Mouse (Mus musculus) NIH3T3 (cell line): ENCODE data around the gene Prss27.

Experiments
- DNase-seq: peaks from one replicate; pipeline ENCODE4 v3.0.0-alpha.2; 2012; ENCODE audit warnings: low read depth

Prss27 gene

GRCm38 (mm10) chr17:24037844-24038243 is at the start of gene Prss27:
Gene Prss27 (plus strand): TSS chr17:24038144.
- DNase-seq = no peak

DNA sequence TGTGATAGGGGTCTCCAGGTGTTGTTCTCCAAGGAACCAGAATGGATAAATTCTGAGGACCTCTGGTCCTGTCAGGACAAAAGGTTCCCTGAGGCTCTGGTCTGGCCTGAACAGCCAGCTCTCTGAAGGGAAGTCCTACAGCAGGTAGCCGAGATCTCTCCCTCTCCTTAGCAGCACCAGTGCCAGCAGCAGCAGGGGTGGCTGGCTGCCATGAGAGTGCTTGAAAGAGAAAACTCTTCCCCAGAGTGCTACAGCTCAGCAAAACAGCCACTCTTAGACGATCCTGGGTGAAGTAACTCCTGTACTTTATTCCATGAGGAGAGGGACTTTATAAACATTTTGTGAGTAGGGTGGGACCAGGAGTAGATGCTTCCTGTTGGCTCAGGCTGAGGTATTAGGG is 48.1 kb upstream of the Prss27 start:
- DNase-seq = peak; percentile 50

GRCm38 (mm10) chr17:23992789-23993553 is 45.0 kb upstream of the Prss27 start:
- no peak for DNase-seq

DNA sequence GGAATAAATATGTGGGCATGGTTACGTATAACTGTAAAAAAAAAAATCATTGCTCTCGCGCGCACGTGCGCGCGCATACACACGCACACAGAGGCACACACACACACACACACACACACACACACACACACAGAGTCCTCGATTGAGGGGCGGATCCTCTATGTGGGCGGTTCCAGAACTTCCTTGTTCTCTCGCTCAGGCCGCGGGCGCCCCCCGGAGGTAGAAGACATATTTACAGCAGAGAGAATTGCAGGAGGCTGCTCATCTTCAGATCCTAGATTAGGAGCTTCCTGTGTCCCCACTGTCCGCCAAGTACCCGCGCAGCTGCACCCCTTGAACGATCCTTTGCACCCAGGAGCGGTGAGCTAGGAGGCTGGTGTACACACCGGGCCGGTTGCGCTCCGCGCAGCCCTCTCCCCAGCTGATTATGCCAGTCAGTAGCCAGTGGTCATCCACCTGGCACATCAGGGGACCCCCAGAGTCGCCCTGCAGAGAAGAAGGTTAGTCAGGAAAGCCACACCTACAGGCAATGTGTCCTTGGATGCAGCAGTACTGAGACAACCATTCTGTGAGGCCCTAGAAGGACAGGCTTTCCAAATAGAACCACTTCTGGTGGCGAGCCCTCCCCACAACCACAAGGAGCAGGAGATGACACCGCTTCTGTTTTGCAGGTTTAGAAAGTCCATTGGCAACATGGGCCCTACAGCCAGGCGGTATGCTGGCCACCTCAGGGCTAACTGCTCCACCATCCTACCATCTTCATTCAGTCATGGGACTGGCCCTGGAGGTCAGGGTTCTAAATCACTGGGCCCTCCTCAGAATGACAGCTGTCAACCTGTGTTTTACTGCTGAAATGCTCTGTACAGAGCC is 44.1 kb upstream of the Prss27 start:
- DNase-seq = peak; percentile 87

GRCm38 (mm10) chr17:23994667-23995066 is 43.3 kb upstream of the Prss27 start:
- no peak for DNase-seq

DNA sequence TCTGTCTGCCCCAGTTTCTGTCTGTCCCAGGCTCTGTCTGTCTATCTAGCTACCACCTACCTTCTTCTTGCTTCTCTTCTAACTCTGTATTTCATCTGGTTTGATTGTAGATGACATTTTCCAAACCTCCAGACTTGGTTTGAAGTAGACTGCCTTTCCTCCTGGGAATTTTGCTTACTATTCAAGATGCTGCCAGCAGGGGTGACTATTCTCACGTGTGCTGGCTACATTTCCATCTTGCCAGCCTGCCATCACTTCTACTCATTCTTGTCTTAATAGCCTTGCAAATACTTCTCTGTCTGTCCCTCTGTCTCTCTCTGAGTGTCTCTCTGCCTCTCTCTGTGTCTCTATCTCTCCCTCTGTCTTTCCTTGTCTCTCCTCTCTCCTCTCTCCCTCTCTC is 42.5 kb upstream of the Prss27 start:
- DNase-seq = peak; percentile 37

- no peak for DNase-seq
Observed at GRCm38 (mm10) chr17:23997901-23998300, 40.0 kb upstream of the Prss27 start, which contains the start of gene Prss22. Gene Prss22 (minus strand): TSS chr17:23998100.

DNA sequence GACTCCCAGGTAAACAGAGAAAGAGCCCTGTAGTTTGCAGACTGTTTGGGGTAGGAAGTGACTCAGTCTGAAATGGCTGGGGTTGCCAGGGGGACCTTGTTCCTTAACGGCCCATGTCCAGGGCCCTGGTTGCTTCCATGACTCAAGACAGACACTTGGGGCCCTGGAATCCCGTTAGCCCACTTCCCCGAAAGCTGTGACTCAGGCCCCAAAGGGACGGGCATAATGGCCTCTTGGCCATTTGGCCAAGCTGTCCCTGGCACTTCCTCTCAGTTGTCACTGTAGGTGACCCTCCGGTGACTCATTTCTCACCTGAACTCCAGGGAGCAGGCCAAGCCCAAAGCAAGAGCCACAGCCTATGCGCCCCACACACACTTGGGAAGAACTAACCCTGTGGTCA is 39.6 kb upstream of the Prss27 start:
- peak; percentile 56 for DNase-seq

DNA sequence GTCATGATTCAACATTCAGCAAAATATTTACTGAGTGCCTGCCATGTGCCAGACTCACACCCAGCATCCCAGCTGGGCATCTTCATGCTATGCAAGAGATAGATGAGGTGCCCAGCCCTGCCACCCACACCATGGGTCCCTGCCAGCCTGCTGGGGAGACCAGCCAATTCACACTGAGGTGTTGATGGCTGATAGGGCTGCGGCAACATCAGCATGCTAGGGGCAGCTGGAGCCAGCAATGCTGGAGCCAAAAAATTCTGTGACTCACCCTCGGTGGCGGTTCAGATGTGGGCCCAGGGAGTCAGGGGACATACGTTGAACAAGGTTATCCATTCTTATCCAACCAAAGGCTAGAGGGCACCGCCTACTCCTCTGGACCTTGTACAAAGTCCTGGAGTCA is 37.5 kb upstream of the Prss27 start:
- peak; percentile 94 for DNase-seq

DNA sequence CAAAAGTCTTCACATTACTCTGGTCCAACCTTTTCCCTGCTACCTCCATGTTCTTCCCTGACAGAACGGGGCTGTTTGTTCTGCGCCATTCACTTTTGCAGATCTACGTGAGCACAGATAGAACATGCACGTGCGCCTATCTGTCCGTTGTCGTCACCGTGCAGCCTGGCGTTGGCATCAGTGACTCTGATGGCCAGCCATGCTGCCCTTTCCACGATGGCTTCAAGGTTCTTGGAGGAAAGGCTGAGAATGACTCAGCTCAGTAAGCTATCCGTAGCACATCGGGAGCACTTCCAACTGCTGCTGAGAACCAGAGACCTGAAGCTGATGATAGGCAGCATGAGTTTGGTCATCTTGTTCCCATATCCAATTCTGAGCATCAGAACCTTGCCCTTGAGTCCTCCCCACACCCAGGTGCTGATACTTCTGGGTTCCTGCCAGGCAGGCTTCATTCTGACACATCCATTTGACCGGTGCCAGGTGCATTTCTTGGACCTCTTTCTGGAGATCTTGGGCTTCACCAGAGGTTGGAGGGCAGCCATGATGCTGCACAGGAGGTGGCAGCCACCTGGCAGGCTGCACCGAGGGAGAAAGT is 33.8 kb upstream of the Prss27 start:
- no peak for DNase-seq

DNA sequence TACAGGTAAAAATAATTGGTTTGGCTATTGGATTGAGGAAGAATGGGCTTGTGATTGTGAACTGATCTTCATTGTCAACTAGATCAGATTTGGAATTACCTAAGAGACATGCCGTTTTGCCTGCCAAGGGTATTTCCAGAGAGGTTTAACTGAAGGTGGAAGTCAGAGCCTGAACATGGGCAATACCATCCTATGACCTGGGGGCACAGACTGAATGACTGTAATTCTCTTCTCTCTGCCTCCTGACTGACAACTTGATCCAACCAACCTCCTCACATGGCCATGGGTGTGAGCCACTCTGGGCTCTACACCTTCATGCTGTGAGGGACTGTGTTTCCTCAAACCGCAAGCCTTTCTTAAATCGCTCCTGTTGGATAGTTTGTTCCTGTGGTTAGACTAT is 32.9 kb upstream of the Prss27 start:
- DNase-seq = no peak

DNA sequence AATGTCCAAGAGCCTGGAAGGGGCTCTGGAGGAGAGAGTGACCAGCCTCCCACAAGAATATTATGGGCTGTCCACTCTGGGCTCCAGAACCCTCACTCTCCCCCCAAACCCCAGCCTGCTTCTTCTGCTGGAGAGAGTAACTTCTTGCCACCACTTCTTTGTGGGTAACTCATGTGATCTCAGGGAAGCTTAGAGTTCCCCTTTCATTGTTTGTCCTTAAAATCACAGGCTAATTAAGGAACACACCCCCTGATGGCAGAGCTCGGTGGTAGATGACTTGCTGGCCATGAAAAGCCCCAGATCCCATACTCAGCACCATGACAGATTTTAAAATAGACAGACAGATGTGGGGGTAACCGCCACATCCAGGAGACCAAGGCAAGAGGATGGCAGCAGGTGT is 31.0 kb upstream of the Prss27 start:
- DNase-seq = no peak

DNA sequence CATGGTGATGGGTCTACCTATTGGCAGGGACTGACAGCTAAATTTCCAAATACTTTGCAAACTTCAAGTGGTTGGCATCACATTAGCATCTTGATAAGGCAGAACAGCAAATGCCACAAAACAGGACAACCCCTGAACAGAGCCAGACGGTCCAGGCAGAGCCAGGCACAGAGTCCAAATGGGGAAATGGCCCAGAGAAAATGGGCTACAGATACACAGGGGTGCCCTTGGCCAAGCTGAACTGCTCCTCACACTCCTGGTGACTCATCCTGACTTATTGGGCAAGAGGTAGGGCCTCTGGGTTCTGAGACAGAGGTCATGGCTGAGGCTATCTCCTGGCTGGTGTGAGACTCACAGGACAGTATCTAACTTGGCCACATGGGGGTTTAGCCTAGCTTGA is 30.6 kb upstream of the Prss27 start:
- peak; percentile 62 for DNase-seq

- no peak for DNase-seq
Observed at GRCm38 (mm10) chr17:24008105-24008504, 29.8 kb upstream of the Prss27 start.

- DNase-seq = peak; percentile 49
Observed at GRCm38 (mm10) chr17:24009617-24010016, 28.3 kb upstream of the Prss27 start.

DNA sequence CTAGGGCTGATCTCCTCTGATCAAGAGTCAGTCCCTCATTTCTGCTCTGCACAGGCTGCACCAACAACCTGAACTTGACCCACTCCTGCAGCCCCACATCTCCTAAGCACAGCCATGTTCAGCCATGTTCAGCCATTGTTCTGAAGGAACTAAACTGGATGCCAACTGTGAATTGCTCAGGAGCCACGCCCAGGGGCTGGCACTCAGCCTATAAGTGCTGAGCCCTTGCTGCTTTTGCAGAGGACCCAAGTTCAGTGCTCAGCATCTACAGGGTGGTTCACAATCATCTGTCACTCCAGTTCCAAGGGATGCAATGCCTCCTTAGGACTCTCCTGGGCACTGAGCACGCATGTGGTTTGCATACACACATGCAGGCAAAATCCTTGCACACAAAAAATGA is 25.0 kb upstream of the Prss27 start:
- peak; percentile 80 for DNase-seq

DNA sequence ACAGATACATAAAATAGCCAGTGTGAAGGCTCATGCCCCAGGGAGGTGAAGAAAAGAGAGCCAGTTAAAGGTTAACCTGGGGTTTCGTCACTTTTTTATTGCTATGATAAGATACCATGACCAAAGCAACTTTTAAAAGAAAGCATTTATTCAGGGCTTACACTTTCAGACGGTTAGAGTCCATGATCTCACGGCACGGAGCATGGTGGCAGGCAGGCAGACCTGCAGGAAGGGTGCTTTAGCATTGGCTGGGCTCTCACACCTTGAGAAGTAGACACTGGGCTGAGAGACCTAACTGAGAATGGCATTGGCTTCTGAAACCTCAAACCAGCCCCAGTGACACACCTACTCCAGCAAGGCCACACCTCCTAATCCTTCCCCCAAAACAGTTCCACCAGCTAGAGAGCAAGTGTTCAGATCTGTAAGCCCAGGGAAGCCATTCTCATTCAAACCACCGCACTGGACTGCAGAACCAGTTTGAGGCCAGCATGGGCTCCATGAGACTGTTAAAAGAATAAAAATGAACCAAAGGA is 23.4 kb upstream of the Prss27 start:
- DNase-seq = no peak

DNA sequence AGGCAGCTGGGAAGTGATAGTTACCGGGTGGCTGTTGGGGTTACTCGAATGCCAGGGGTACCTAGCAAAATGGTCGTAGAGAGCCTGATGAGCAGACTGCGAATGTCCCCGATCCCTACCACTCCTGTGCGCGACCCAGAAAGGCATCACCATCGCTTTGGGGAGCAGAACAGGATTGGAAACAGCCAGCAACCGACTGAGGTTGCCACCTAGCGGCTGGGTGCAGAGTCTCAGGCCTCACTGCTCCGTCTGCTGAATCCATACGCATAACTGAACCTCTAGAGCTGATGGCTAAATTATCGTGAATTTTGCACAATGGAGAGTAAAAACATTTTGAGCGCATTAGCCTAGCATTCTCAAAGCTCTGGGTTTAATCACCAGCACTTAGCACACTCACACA is 22.2 kb upstream of the Prss27 start:
- DNase-seq = no peak

DNA sequence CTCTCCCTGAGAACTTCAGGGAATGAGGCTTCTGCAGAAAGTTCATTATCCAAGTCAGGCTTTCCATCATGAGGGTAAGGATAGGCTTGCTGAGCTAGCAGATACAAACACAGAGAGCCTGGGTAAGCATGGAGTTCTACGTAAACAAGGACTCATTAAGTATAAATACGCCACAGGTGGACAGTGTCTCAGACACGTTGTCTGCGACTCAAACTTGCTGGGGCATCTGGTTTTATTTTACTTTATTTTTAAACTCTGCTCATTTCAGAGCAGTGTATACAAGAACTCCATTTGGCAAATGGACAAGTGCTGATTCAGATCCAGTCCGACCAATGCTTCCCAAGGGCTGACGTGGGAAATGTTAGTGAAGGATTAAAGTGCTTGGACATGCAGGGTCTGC is 17.2 kb upstream of the Prss27 start:
- peak; percentile 98 for DNase-seq

DNA sequence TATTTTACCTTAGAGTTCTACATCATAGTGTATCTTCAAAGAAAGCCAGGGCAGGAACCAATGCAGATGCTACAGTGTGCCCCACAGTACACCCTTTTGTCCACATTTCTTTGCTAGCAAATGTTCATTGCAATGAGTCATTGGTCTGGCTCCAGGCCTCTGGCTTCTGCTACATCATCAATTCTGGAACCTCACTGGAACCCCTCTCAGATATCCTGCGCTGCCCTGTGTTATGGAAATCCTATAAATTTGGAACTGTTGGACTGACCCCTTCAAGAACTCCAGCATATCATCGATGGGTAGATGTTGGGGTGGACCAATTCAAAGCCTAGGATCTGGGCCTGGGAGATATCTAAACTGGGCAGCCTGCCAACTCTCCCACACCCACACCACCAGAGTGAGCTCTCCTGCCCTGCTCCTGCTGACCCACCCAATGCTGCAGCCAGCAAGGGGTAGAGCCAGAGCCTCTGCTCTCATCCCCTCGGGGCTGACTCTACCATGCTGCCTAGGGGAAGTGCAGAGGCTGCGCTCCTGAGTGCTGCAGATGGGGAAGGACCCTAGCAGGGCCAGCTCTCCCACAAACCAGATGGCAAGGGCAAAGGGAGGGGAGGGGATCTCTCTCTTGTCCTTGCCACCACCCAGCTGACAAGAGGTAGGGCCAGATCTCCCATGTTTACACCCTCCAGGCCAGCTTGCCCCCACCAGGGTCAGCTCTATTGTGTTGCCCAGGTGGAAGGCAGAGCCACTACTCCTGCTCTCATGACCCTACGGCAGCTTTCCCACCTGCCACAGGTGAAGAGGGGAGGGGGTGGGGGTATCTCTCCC is 16.4 kb upstream of the Prss27 start:
- DNase-seq = peak; percentile 92

DNA sequence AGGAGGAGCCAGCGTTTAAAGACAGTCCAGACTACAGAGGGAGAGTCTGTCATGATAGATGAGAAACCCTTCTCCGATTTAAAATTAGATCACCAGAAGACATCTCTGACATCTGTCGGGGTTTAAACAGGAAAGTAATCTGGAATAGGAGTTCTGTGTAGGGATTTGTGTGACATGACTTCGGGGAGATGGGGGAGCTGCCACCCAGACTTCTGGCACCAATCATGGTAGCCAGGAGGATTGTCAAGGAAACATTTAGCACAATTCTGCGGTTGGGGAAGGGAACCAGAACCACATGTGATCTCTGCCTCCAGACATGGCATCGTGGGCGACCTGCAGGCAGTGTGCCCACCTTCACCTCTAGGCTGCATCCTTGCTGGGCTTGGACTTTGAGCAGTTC is 8.5 kb upstream of the Prss27 start:
- no peak for DNase-seq

- DNase-seq = no peak
Observed at GRCm38 (mm10) chr17:24030551-24030950, 7.4 kb upstream of the Prss27 start.
